Mouse (Mus musculus) telencephalon, adult 2 months (tissue): ENCODE data around the gene Mat2b.
"Not testable (repeated sequence)": the region's sequence is repeated elsewhere in the genome, so short reads cannot be mapped to it uniquely, and the experiment has no call there.

ENCODE experiments used
- DNase-seq: peaks from one replicate; pipeline ENCODE4 v3.0.0-alpha.2; 2011; ENCODE audit warnings: low read depth, low spot score

Gene Mat2b

DNA sequence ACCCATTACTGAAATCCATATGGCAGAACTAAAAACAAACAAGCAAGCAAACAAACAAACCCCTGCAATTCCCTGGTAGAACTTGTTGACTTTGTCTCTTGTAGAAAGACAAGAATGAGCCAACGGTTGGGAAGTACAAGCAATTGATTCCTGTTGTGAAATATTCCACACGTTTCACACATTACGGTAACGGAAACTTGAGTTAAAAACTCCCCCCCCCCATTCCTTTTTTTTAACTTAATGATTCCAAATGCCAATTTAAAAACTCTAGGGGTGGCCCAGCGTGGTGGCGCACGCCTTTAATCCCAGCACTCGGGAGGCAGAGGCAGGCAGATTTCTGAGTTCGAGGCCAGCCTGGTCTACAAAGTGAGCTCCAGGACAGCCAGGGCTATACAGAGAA, at the start of gene Mat2b:
Mat2b (minus strand) TSS at position 101 of the 400 bp plus-strand sequence.
- DNase-seq = no peak

DNA sequence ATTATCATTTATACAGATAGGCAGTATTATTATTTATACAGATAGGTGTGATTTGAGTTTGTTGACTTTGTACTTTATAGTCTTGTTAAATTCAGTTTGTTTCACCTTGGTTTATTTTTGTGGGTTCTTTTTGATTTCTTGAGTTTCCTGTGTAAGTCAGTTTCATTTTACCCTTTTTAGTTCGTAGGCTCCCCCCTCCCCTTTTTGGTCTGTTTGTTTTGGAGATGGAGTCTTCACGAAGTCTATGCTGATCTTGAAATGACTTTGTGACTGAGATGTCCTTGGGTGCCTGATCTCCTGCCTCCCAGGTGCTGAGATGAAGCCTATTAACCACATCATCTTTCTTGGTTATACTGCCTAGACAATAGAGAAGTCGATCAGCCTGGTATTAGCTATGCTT, 49.3 kb upstream of the Mat2b start:
- DNase-seq = no peak

- DNase-seq = no peak
These were observed 46.7 kb upstream of the Mat2b start for GRCm38 (mm10) chr11:40741605-40742262.

- DNase-seq = no peak
These were observed 42.4 kb upstream of the Mat2b start for GRCm38 (mm10) chr11:40737369-40737768.

- DNase-seq = no peak
These were observed 39.3 kb upstream of the Mat2b start for GRCm38 (mm10) chr11:40734251-40734752.

DNA sequence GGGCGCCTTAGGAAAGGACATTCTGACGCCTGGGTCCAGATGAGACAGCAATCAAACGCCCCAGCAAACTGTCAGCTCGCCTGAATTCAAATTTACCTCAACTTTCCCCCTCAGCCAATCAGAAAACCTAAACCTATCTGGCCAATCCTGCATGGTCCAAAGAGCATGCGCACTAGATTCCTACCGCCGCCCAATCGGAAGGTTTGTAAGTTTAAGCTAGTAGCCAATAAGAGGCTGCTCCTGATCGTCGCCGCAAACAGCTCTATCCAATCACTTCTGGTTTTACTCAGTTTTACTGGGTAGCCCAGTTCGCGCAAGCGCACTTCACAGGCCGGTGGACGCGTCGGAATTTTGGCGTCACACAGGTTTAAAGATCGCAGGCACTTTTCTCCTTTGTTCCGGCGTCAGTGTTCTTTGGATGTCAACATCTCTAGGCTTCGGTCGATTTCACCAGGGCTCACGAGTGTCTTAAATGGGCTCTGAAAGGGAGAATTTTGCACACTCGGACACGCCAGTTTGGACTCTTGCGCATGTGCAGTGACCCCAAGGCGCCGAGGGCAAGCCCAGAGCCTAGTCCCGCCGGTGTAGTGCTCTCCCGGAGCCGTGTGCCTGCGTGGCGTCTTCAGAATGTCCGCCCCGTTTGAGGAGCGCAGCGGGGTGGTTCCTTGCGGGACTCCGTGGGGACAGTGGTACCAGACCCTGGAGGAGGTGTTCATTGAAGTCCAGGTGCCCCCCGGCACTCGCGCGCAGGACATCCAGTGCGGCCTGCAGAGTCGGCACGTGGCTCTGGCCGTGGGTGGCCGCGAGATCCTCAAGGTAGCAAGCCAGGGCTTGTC, 38.6 kb upstream of the Mat2b start, which contains the start of the genes Hmmr and Nudcd2:
Hmmr (minus strand) TSS at position 84 of the 836 bp plus-strand sequence.
Nudcd2 (plus strand) TSS at position 329 of the 836 bp plus-strand sequence.
- peak; percentile 98 for DNase-seq

DNA sequence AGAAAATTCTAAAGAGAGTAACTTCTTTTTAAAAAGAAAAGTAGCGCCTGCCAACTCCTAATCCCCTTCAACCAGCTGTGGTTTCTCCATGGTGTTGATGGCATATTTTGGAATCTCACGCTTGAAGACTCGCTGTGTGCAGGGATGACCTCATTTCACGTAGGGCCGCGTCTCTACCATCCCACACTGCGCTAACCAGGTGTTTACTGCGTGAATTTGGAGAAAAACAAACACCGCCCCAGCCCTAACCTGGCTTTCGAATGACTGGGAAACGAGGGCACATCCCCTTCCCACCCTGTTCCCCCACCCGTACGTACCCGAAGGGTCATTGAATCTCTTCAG, 38.0 kb upstream of the Mat2b start:
- no peak for DNase-seq

DNA sequence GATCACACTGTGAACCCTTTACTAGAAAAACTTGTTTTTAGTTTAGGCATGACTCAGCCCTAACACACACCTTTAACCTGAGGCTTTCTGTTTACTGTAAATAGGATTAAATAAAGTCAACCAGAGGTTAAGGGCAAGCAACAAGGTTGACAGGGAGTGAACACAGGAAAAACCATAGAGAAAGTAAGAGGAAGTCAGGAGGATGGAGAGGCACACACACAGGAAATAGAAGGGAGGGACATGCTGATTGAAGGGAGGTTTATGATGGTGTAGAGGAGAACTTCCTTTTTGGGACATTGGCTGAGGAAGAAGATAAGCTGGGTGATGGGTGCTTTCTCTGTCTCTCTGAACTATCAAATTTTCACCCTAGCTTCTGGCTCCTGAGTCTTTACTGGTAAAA, 23.3 kb upstream of the Mat2b start:
- no peak for DNase-seq

- DNase-seq = no peak
These were observed 20.5 kb upstream of the Mat2b start for GRCm38 (mm10) chr11:40715524-40715923.

- DNase-seq = no peak
These were observed 18.9 kb upstream of the Mat2b start for GRCm38 (mm10) chr11:40713858-40714257.

- not testable (repeated sequence) for DNase-seq
These were observed 14.9 kb upstream of the Mat2b start for GRCm38 (mm10) chr11:40709899-40710298.

DNA sequence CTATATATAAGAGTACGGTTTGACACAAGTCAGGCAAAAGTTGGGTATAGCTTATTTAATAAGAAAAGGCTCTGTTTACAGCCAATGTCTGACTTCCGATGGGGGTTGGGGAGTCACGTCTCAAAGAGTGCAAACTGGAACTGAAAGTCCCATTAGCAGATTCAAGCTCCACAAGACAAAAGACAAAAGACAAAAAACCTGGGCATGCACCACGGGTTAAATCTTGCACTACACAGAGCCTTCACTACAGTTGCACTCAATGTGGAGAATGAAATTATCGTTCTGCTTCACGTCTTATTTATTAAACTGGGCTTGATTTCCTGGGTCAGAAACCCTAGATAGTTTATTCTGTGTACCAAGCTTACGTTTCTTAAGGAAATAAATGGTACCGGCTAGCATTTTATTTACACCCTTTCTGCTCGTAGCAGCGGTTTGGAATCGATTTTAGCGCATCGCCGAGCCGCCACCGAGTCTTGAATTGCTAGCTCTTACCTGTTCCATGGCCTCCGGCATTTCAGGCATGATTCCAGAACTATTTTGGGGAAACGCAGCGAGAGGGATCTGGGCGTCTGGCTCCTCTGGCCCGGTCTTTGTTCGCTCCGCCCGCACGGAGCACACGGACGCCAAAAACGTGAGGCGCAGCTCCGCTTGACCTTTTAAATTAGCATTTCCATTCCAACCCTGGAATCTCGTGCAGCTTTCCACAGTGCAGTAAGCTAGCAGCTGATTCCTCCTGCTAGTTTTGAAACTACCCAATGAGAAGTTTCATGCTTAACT, 504 bp downstream of the Mat2b start:
- peak; percentile 73 for DNase-seq

- DNase-seq = peak; percentile 41
These were observed 1.5 kb downstream of the Mat2b start for GRCm38 (mm10) chr11:40693366-40693951.

DNA sequence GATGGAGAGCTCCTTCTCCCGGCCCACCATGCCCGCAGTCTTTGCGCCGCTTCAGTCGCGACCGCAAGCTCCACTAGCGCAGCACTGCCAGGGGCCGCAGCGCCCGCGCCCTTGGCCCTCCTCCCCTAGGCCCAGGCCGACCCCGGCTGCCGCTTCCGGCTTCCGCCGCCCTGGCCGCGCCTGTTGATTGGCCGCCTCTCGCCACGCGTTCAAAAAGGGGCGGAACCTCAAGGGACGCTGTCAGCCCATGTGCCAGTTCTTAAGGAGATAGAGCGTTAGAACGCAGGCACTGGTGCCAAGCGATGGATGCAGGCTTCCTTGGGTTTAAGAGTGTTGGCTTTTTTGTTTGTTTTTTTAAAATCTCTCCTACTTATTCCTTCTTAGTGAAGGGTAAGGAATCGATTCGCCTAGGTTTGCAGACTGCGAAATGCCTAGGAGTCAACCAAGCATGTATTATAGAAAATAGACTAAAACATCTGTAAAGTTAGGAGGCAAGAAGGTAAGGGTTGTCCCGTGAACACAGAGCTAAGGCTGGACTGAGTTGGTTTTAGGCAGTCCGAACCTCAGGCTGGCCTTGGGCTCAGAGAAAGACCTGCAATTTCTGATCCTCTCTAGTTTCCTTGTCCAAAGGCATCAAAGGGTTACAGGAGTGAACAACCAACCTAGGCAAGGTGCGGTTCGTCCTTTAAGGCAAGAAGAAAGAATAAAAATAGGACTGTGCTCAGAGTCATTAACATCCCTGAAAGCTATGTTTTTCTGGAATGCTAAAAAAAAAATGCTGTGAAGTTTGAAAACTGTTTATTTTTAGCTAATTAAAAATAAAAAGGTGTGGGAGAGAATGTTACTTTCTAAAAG, 2.3 kb downstream of the Mat2b start:
- peak; percentile 91 for DNase-seq

DNA sequence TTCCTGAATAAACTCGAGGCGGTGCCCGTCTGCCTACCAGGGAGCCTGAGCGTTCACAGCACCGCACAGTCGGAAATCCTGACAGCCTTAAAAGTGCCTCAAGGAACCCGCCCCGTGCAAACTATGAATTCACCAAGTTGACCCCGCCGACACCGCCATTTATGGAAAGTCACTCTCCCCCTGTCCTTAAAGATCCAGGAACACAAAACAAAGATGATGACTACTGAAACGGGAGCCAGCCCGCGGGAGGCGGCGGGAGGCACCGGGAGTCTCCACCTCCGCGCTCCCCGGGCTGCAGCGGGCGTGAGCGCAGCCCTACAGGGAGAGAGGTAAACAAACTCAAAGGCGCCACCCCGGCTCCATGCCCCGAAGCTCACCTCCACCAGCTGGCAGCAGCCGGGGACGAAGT, 2.9 kb downstream of the Mat2b start:
- DNase-seq = no peak

- no peak for DNase-seq
These were observed 4.4 kb downstream of the Mat2b start for GRCm38 (mm10) chr11:40690444-40691127.

DNA sequence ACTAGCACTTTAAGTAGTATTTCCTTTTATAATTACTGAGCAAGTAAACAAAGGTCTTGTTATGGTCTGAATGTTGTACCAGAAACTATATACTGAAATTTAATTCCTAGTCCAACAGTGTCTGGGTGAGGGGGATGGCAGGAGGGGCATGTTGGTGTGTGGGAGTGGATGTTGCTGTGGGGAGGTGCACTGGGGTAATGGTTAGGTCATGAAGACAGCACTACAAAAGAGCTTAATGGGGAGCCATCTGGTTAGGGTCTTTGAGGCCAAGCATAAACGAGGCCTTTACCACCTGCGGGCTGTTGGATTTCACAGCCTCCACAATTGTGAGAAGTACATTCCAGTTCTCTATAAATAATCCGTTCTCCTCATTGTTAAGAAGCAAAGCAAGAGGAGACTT, 11.7 kb downstream of the Mat2b start:
- DNase-seq = no peak

- DNase-seq = no peak
These were observed 12.5 kb downstream of the Mat2b start for GRCm38 (mm10) chr11:40682456-40682855.

DNA sequence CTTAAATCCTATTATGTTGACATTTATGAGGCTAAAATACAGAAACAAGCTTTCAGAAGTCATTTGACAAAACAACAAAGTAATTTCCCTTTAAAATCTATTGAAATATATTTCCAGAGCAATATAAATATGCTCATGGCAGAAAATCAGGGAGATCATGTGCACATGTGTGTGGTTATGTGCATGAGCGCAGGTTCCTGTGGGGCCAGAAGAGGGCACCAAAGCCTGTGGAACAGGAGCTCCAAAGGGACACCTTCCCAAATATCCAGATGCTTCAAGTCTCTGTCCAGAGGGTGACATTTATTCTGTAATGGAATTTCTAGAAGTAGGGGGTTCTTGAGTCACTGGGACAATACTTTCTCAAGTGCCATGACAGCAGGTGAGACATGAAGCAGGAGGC, 17.8 kb downstream of the Mat2b start:
- DNase-seq = no peak
